Mouse (Mus musculus): ENCODE measurements around the gene Tnf. TPM values are rescaled to one million over a fixed set of nuclear protein-coding genes. Genes with fewer than 3 reads are reported as not detected.

The Tnf gene
- polyA plus RNA-seq, 1 experiment from 2014 or later, result not detected

GRCm38 (mm10) chr17:35190096-35190495 is 11.7 kb downstream of the Tnf start:
- peaks cover 3% of the 10 kb centered on the region; the same call in 1 of the 2 replicates for H3K4me1 ChIP-seq (replicated peaks; ENCODE audit: control insufficient read depth, insufficient read depth, low read length)
- H3K4me2 ChIP-seq (ENCODE audit: low read depth, low read length, severe bottlenecking), result no peak overlapping the region
- no peaks in the 10 kb centered on the region for H3K9me3 ChIP-seq (ENCODE audit: control insufficient read depth, low read length)
- no peak overlapping the region for H3K4me3 ChIP-seq (ENCODE audit: low read depth, low read length)
- peaks cover 2% of the 10 kb centered on the region; the same call in 1 of the 2 replicates for H3K27me3 ChIP-seq (ENCODE audit: control insufficient read depth, insufficient read depth, low read length)
- no peak for ATAC-seq (replicated peaks; ENCODE audit: low FRiP score)
- H3K36me3 ChIP-seq (ENCODE audit: control insufficient read depth, insufficient read depth, low read length), result no peaks in the 10 kb centered on the region
- no peak for DNase-seq (ENCODE audit: low spot score)
- WGBS, result 77% methylated on average over 4 of the region's 4 CpGs
- H3K27ac ChIP-seq (ENCODE audit: low read depth, low read length), result no peak overlapping the region
- H3K9ac ChIP-seq (ENCODE audit: low read length), result no peak overlapping the region

GRCm38 (mm10) chr17:35189186-35189585 is 12.6 kb downstream of the Tnf start:
- H3K4me2 ChIP-seq (ENCODE audit: low read depth, low read length, severe bottlenecking), result no peak overlapping the region

GRCm38 (mm10) chr17:35187959-35188610 is 13.7 kb downstream of the Tnf start, which contains the start of gene Lst1:
TSS of gene Lst1 (minus strand) at chr17:35188439.
- Histone ChIP-seq H3K4me2 (ENCODE audit: low read depth, low read length, severe bottlenecking) (no peak within 1 kb of the TSS), H3K27ac (ENCODE audit: low read depth, low read length) (no peak within 1 kb of the TSS), H3K36me3 (ENCODE audit: control insufficient read depth, insufficient read depth, low read length) (no peaks in the 10 kb centered on the region), H3K4me3 (ENCODE audit: low read depth, low read length) (no peak within 1 kb of the TSS), H3K9me3 (ENCODE audit: control insufficient read depth, low read length) (no peaks in the 10 kb centered on the region), H3K27me3 (ENCODE audit: control insufficient read depth, insufficient read depth, low read length) (no peaks in the 10 kb centered on the region), H3K9ac (ENCODE audit: low read length) (no peak within 1 kb of the TSS), H3K4me1 (replicated peaks; ENCODE audit: control insufficient read depth, insufficient read depth, low read length) (peaks cover 3% of the 10 kb centered on the region; the same call in 1 of the 2 replicates)
- ATAC-seq (replicated peaks; ENCODE audit: low FRiP score) (no peak), DNase-seq (ENCODE audit: low spot score) (no peak)
- 62% methylated on average over 7 of the region's 7 CpGs for WGBS

More at GRCm38 (mm10) chr17:35189186-35189585, 12.6 kb downstream of the Tnf start:
- no peaks in the 10 kb centered on the region for H3K27me3 ChIP-seq (ENCODE audit: control insufficient read depth, insufficient read depth, low read length)
- H3K9me3 ChIP-seq (ENCODE audit: control insufficient read depth, low read length), result no peaks in the 10 kb centered on the region
- H3K36me3 ChIP-seq (ENCODE audit: control insufficient read depth, insufficient read depth, low read length), result no peaks in the 10 kb centered on the region
- no peak overlapping the region for H3K4me3 ChIP-seq (ENCODE audit: low read depth, low read length)
- H3K27ac ChIP-seq (ENCODE audit: low read depth, low read length), result no peak overlapping the region
- peaks cover 3% of the 10 kb centered on the region; the same call in 1 of the 2 replicates for H3K4me1 ChIP-seq (replicated peaks; ENCODE audit: control insufficient read depth, insufficient read depth, low read length)
- ATAC-seq (replicated peaks; ENCODE audit: low FRiP score) (no peak), DNase-seq (ENCODE audit: low spot score) (no peak)
- H3K9ac ChIP-seq (ENCODE audit: low read length), result no peak overlapping the region
- WGBS, result 72% methylated on average over 1 of the region's 1 CpGs

- no peaks in the 10 kb centered on the region for H3K27me3 ChIP-seq (ENCODE audit: control insufficient read depth, insufficient read depth, low read length)
- H3K9ac ChIP-seq (ENCODE audit: low read length), result no peak overlapping the region
- H3K36me3 ChIP-seq (ENCODE audit: control insufficient read depth, insufficient read depth, low read length), result no peaks in the 10 kb centered on the region
- DNase-seq (ENCODE audit: low spot score) (no peak), ATAC-seq (replicated peaks; ENCODE audit: low FRiP score) (no peak)
- H3K9me3 ChIP-seq (ENCODE audit: control insufficient read depth, low read length), result no peaks in the 10 kb centered on the region
- WGBS, result 72% methylated on average over 4 of the region's 4 CpGs
- H3K4me3 ChIP-seq (ENCODE audit: low read depth, low read length), result no peak overlapping the region
- no peak overlapping the region for H3K4me2 ChIP-seq (ENCODE audit: low read depth, low read length, severe bottlenecking)
- H3K4me1 ChIP-seq (replicated peaks; ENCODE audit: control insufficient read depth, insufficient read depth, low read length), result peaks cover 3% of the 10 kb centered on the region; the same call in 1 of the 2 replicates
- no peak overlapping the region for H3K27ac ChIP-seq (ENCODE audit: low read depth, low read length)
These were observed 14.5 kb downstream of the Tnf start for GRCm38 (mm10) chr17:35187345-35187744.

GRCm38 (mm10) chr17:35186681-35187080 is 15.1 kb downstream of the Tnf start:
- Histone ChIP-seq H3K4me2 (ENCODE audit: low read depth, low read length, severe bottlenecking) (peak overlapping the region; percentile 42), H3K9me3 (ENCODE audit: control insufficient read depth, low read length) (no peaks in the 10 kb centered on the region), H3K27ac (ENCODE audit: low read depth, low read length) (peak overlapping the region; percentile 53; the same call in 1 of the 2 replicates), H3K9ac (ENCODE audit: low read length) (no peak overlapping the region; the same call in 1 of the 2 replicates), H3K27me3 (ENCODE audit: control insufficient read depth, insufficient read depth, low read length) (no peaks in the 10 kb centered on the region), H3K4me3 (ENCODE audit: low read depth, low read length) (peak overlapping the region; percentile 26), H3K36me3 (ENCODE audit: control insufficient read depth, insufficient read depth, low read length) (no peaks in the 10 kb centered on the region), H3K4me1 (replicated peaks; ENCODE audit: control insufficient read depth, insufficient read depth, low read length) (peaks cover 3% of the 10 kb centered on the region; the same call in 1 of the 2 replicates)
- ATAC-seq (replicated peaks; ENCODE audit: low FRiP score) (no peak), DNase-seq (ENCODE audit: low spot score) (no peak)
- 0% methylated on average over 4 of the region's 4 CpGs for WGBS

GRCm38 (mm10) chr17:35185639-35186611 is 15.9 kb downstream of the Tnf start:
- H3K4me2 ChIP-seq (ENCODE audit: low read depth, low read length, severe bottlenecking), result peak overlapping the region; percentile 42
- H3K27me3 ChIP-seq (ENCODE audit: control insufficient read depth, insufficient read depth, low read length), result no peaks in the 10 kb centered on the region
- H3K4me3 ChIP-seq (ENCODE audit: low read depth, low read length), result peak overlapping the region; percentile 26
- DNase-seq (ENCODE audit: low spot score) (peak; percentile 79), ATAC-seq (replicated peaks; ENCODE audit: low FRiP score) (peak; percentile 46)
- peak overlapping the region; percentile 53; the same call in 1 of the 2 replicates for H3K27ac ChIP-seq (ENCODE audit: low read depth, low read length)
- H3K4me1 ChIP-seq (replicated peaks; ENCODE audit: control insufficient read depth, insufficient read depth, low read length), result peaks cover 3% of the 10 kb centered on the region; the same call in 1 of the 2 replicates
- peak overlapping the region; percentile 50; the same call in 1 of the 2 replicates for H3K9ac ChIP-seq (ENCODE audit: low read length)
- H3K9me3 ChIP-seq (ENCODE audit: control insufficient read depth, low read length), result no peaks in the 10 kb centered on the region
- WGBS, result 2% methylated on average over 18 of the region's 18 CpGs
- no peaks in the 10 kb centered on the region for H3K36me3 ChIP-seq (ENCODE audit: control insufficient read depth, insufficient read depth, low read length)

GRCm38 (mm10) chr17:35180093-35180492 is 21.7 kb downstream of the Tnf start:
- Histone ChIP-seq H3K4me1 (replicated peaks; ENCODE audit: control insufficient read depth, insufficient read depth, low read length) (no peaks in the 10 kb centered on the region), H3K9ac (ENCODE audit: low read length) (no peak overlapping the region), H3K9me3 (ENCODE audit: control insufficient read depth, low read length) (no peaks in the 10 kb centered on the region), H3K27me3 (ENCODE audit: control insufficient read depth, insufficient read depth, low read length) (no peaks in the 10 kb centered on the region), H3K4me3 (ENCODE audit: low read depth, low read length) (no peak overlapping the region), H3K36me3 (ENCODE audit: control insufficient read depth, insufficient read depth, low read length) (no peaks in the 10 kb centered on the region), H3K27ac (ENCODE audit: low read depth, low read length) (no peak overlapping the region), H3K4me2 (ENCODE audit: low read depth, low read length, severe bottlenecking) (no peak overlapping the region)
- ATAC-seq (replicated peaks; ENCODE audit: low FRiP score) (no peak), DNase-seq (ENCODE audit: low spot score) (no peak)
- WGBS, result 85% methylated on average over 5 of the region's 5 CpGs

GRCm38 (mm10) chr17:35178528-35178927 is 23.3 kb downstream of the Tnf start:
- Histone ChIP-seq H3K4me1 (replicated peaks; ENCODE audit: control insufficient read depth, insufficient read depth, low read length) (no peaks in the 10 kb centered on the region), H3K27ac (ENCODE audit: low read depth, low read length) (no peak overlapping the region), H3K4me2 (ENCODE audit: low read depth, low read length, severe bottlenecking) (no peak overlapping the region), H3K4me3 (ENCODE audit: low read depth, low read length) (no peak overlapping the region), H3K9ac (ENCODE audit: low read length) (no peak overlapping the region), H3K9me3 (ENCODE audit: control insufficient read depth, low read length) (no peaks in the 10 kb centered on the region), H3K36me3 (ENCODE audit: control insufficient read depth, insufficient read depth, low read length) (no peaks in the 10 kb centered on the region), H3K27me3 (ENCODE audit: control insufficient read depth, insufficient read depth, low read length) (no peaks in the 10 kb centered on the region)
- 15% methylated on average over 5 of the region's 5 CpGs for WGBS
- no peak for ATAC-seq (replicated peaks; ENCODE audit: low FRiP score)
- peak; percentile 86 for DNase-seq (ENCODE audit: low spot score)

Data from forebrain, embryonic 11.5 days (tissue).